Mouse (Mus musculus): ENCODE results near the gene Olfr418. TPM values are rescaled to one million over a fixed set of nuclear protein-coding genes. Genes with fewer than 3 reads are reported as not detected.
A peak's percentile ranks its signal among the peaks of the same experiment; 100 is the strongest.
"Not testable (repeated sequence)": the region's sequence is repeated elsewhere in the genome, so short reads cannot be mapped to it uniquely, and the experiment has no call there.

Olfr418 gene
- polyA plus RNA-seq (2015; fragmentation: Nextera tagmentation; extraction: Ambion mirVana): not detected in 2 replicates

- Histone ChIP-seq H3K4me1 (replicated peaks; ENCODE audit: control insufficient read depth, insufficient read depth, low read length) (no peaks in the 10 kb centered on the region), H3K27ac (ENCODE audit: low read depth, low read length) (no peak within 1 kb of the TSS), H3K4me2 (replicated peaks; ENCODE audit: low read depth) (no peak within 1 kb of the TSS), H3K4me3 (ENCODE audit: low read depth, low read length) (no peak within 1 kb of the TSS), H3K9ac (ENCODE audit: low read depth, low read length) (no peak within 1 kb of the TSS), H3K36me3 (ENCODE audit: control insufficient read depth, insufficient read depth) (no peaks in the 10 kb centered on the region), H3K27me3 (replicated peaks; ENCODE audit: control insufficient read depth, insufficient read depth, low read length) (no peaks in the 10 kb centered on the region), H3K9me3 (ENCODE audit: control insufficient read depth) (no peaks in the 10 kb centered on the region)
- TF ChIP-seq CTCF (IDR thresholded peaks at IDR 0.05; ENCODE audit: low read depth): no peak
- no peak for ATAC-seq
Observed at GRCm38 (mm10) chr1:173265701-173266100, at the start of gene Olfr418. Gene Olfr418, plus strand, starts transcription at chr1:173266001.

- H3K9ac ChIP-seq (ENCODE audit: low read depth, low read length): no peak overlapping the region
- H3K4me2 ChIP-seq (replicated peaks; ENCODE audit: low read depth): no peak overlapping the region
- H3K36me3 ChIP-seq (ENCODE audit: control insufficient read depth, insufficient read depth): no peaks in the 10 kb centered on the region
- no peak overlapping the region for H3K4me3 ChIP-seq (ENCODE audit: low read depth, low read length)
- H3K27me3 ChIP-seq (replicated peaks; ENCODE audit: control insufficient read depth, insufficient read depth, low read length): no peaks in the 10 kb centered on the region
- no peaks in the 10 kb centered on the region for H3K4me1 ChIP-seq (replicated peaks; ENCODE audit: control insufficient read depth, insufficient read depth, low read length)
- 82% methylated on average over 3 of the region's 3 CpGs for WGBS
- ATAC-seq: no peak
- TF ChIP-seq CTCF (IDR thresholded peaks at IDR 0.05; ENCODE audit: low read depth): no peak
- no peak overlapping the region for H3K27ac ChIP-seq (ENCODE audit: low read depth, low read length)
- H3K9me3 ChIP-seq (ENCODE audit: control insufficient read depth): no peaks in the 10 kb centered on the region
Observed at GRCm38 (mm10) chr1:173216481-173216880, 49.3 kb upstream of the Olfr418 start.

GRCm38 (mm10) chr1:173227081-173227480 is 38.7 kb upstream of the Olfr418 start, which contains the start of gene Fcer1a:
Gene Fcer1a, minus strand, starts transcription at chr1:173227214.
- no peak within 1 kb of the TSS for H3K4me3 ChIP-seq (ENCODE audit: low read depth, low read length)
- H3K27me3 ChIP-seq (replicated peaks; ENCODE audit: control insufficient read depth, insufficient read depth, low read length): no peaks in the 10 kb centered on the region
- H3K4me2 ChIP-seq (replicated peaks; ENCODE audit: low read depth): no peak within 1 kb of the TSS
- no peak within 1 kb of the TSS for H3K9ac ChIP-seq (ENCODE audit: low read depth, low read length)
- no peak for TF ChIP-seq CTCF (IDR thresholded peaks at IDR 0.05; ENCODE audit: low read depth)
- no peak for ATAC-seq
- no peak within 1 kb of the TSS for H3K27ac ChIP-seq (ENCODE audit: low read depth, low read length)
- WGBS: 74% methylated on average over 2 of the region's 2 CpGs
- H3K4me1 ChIP-seq (replicated peaks; ENCODE audit: control insufficient read depth, insufficient read depth, low read length): no peaks in the 10 kb centered on the region
- no peaks in the 10 kb centered on the region for H3K9me3 ChIP-seq (ENCODE audit: control insufficient read depth)
- H3K36me3 ChIP-seq (ENCODE audit: control insufficient read depth, insufficient read depth): no peaks in the 10 kb centered on the region

- 88% methylated on average over 1 of the region's 1 CpGs for WGBS
- not testable (repeated sequence) for H3K27ac ChIP-seq (ENCODE audit: low read depth, low read length); H3K36me3 ChIP-seq (ENCODE audit: control insufficient read depth, insufficient read depth)
Observed at GRCm38 (mm10) chr1:173237004-173237403, 28.8 kb upstream of the Olfr418 start.

GRCm38 (mm10) chr1:173249888-173250287 is 15.9 kb upstream of the Olfr418 start:
- Histone ChIP-seq H3K9ac (ENCODE audit: low read depth, low read length) (no peak overlapping the region), H3K9me3 (ENCODE audit: control insufficient read depth) (no peaks in the 10 kb centered on the region), H3K27ac (ENCODE audit: low read depth, low read length) (no peak overlapping the region), H3K27me3 (replicated peaks; ENCODE audit: control insufficient read depth, insufficient read depth, low read length) (no peaks in the 10 kb centered on the region), H3K4me3 (ENCODE audit: low read depth, low read length) (no peak overlapping the region), H3K4me1 (replicated peaks; ENCODE audit: control insufficient read depth, insufficient read depth, low read length) (no peaks in the 10 kb centered on the region), H3K36me3 (ENCODE audit: control insufficient read depth, insufficient read depth) (no peaks in the 10 kb centered on the region), H3K4me2 (replicated peaks; ENCODE audit: low read depth) (no peak overlapping the region)
- peak; percentile 81 for ATAC-seq
- TF ChIP-seq CTCF (IDR thresholded peaks at IDR 0.05; ENCODE audit: low read depth): no peak
- WGBS: 43% methylated on average over 3 of the region's 3 CpGs

More at GRCm38 (mm10) chr1:173237004-173237403, 28.8 kb upstream of the Olfr418 start:
- not testable (repeated sequence) for H3K4me1 ChIP-seq (replicated peaks; ENCODE audit: control insufficient read depth, insufficient read depth, low read length); H3K9me3 ChIP-seq (ENCODE audit: control insufficient read depth); ATAC-seq; H3K4me3 ChIP-seq (ENCODE audit: low read depth, low read length); H3K4me2 ChIP-seq (replicated peaks; ENCODE audit: low read depth); H3K27me3 ChIP-seq (replicated peaks; ENCODE audit: control insufficient read depth, insufficient read depth, low read length); H3K9ac ChIP-seq (ENCODE audit: low read depth, low read length)

- Histone ChIP-seq H3K27me3 (replicated peaks; ENCODE audit: control insufficient read depth, insufficient read depth, low read length) (no peaks in the 10 kb centered on the region), H3K27ac (ENCODE audit: low read depth, low read length) (no peak within 1 kb of the TSS), H3K36me3 (ENCODE audit: control insufficient read depth, insufficient read depth) (no peaks in the 10 kb centered on the region), H3K9ac (ENCODE audit: low read depth, low read length) (no peak within 1 kb of the TSS), H3K4me3 (ENCODE audit: low read depth, low read length) (no peak within 1 kb of the TSS), H3K4me1 (replicated peaks; ENCODE audit: control insufficient read depth, insufficient read depth, low read length) (no peaks in the 10 kb centered on the region), H3K4me2 (replicated peaks; ENCODE audit: low read depth) (no peak within 1 kb of the TSS), H3K9me3 (ENCODE audit: control insufficient read depth) (no peaks in the 10 kb centered on the region)
- ATAC-seq: no peak
- 57% methylated on average over 3 of the region's 3 CpGs for WGBS
- TF ChIP-seq CTCF (IDR thresholded peaks at IDR 0.05; ENCODE audit: low read depth): no peak
Observed at GRCm38 (mm10) chr1:173277677-173278076, 11.9 kb downstream of the Olfr418 start, which contains the start of gene Mptx2. Gene Mptx2, minus strand, starts transcription at chr1:173277777.

GRCm38 (mm10) chr1:173302795-173303194 is 37.0 kb downstream of the Olfr418 start:
- ATAC-seq; H3K4me2 ChIP-seq (replicated peaks; ENCODE audit: low read depth); H3K9me3 ChIP-seq (ENCODE audit: control insufficient read depth); H3K4me1 ChIP-seq (replicated peaks; ENCODE audit: control insufficient read depth, insufficient read depth, low read length); H3K36me3 ChIP-seq (ENCODE audit: control insufficient read depth, insufficient read depth); H3K27ac ChIP-seq (ENCODE audit: low read depth, low read length); H3K4me3 ChIP-seq (ENCODE audit: low read depth, low read length); H3K9ac ChIP-seq (ENCODE audit: low read depth, low read length); H3K27me3 ChIP-seq (replicated peaks; ENCODE audit: control insufficient read depth, insufficient read depth, low read length): not testable (repeated sequence)
- WGBS: 34% methylated on average over 3 of the region's 3 CpGs

- H3K9me3 ChIP-seq (ENCODE audit: control insufficient read depth); ATAC-seq; H3K36me3 ChIP-seq (ENCODE audit: control insufficient read depth, insufficient read depth); H3K27me3 ChIP-seq (replicated peaks; ENCODE audit: control insufficient read depth, insufficient read depth, low read length); H3K4me1 ChIP-seq (replicated peaks; ENCODE audit: control insufficient read depth, insufficient read depth, low read length); H3K27ac ChIP-seq (ENCODE audit: low read depth, low read length); H3K4me2 ChIP-seq (replicated peaks; ENCODE audit: low read depth); H3K9ac ChIP-seq (ENCODE audit: low read depth, low read length); H3K4me3 ChIP-seq (ENCODE audit: low read depth, low read length): not testable (repeated sequence)
- 74% methylated on average over 7 of the region's 7 CpGs for WGBS
Observed at GRCm38 (mm10) chr1:173313535-173314050, 47.8 kb downstream of the Olfr418 start.
